Mouse (Mus musculus) cortical plate, adult 2 months (tissue): ENCODE results near the gene Gm49673. TPM values are rescaled to one million over a fixed set of nuclear protein-coding genes. Genes with fewer than 3 reads are reported as not detected.
"Not testable (repeated sequence)": the region's sequence is repeated elsewhere in the genome, so short reads cannot be mapped to it uniquely, and the experiment has no call there.

Experiments
- H3K27ac ChIP-seq: fragments of 200-500 bp; 2 replicates; pipeline ENCODE4 v1.5.1; 2012; ENCODE audit warnings: low read length, control low read depth, inconsistent platforms; ENCODE audit not compliant: insufficient read depth
- H3K4me1 ChIP-seq: fragments of 200-500 bp; 2 replicates; pipeline ENCODE4 v1.6.1; 2011; ENCODE audit warnings: low read length; ENCODE audit not compliant: control insufficient read depth, insufficient read depth
- H3K4me3 ChIP-seq: fragments of 200-500 bp; 2 replicates; pipeline ENCODE4 v1.5.1; 2011; ENCODE audit warnings: mild to moderate bottlenecking, low read length, control low read depth; ENCODE audit not compliant: insufficient read depth
- CTCF ChIP-seq: fragments of 200-500 bp; IDR thresholded peaks from 2 replicates; pipeline ENCODE4 v1.5.1; 2011; ENCODE audit warnings: mild to moderate bottlenecking, control low read depth, low read length; ENCODE audit not compliant: insufficient read depth; ENCODE audit errors: extremely low read depth
- polyA plus RNA-seq: library from polyadenylated mRNA; depleted of rRNA; stranded (reverse); fragments of >200 nt; gene quantifications from 2 replicates; pipeline ENCODE4 v1.2.3, GENCODE M21; 2012

Gene Gm49673
- polyA plus RNA-seq, 1 experiment, result 0.71 TPM

GRCm38 (mm10) chr17:8160969-8161368, 13.4 kb upstream of the Gm49673 start:
- TF ChIP-seq CTCF, result peak; percentile 46
- not testable (repeated sequence) for H3K4me3 ChIP-seq, H3K4me1 ChIP-seq, H3K27ac ChIP-seq

GRCm38 (mm10) chr17:8158627-8159026, 11.0 kb upstream of the Gm49673 start:
- not testable (repeated sequence) for H3K4me1 ChIP-seq, H3K27ac ChIP-seq, H3K4me3 ChIP-seq

GRCm38 (mm10) chr17:8155982-8156381, 8.4 kb upstream of the Gm49673 start:
- not testable (repeated sequence) for H3K27ac ChIP-seq, H3K4me3 ChIP-seq, H3K4me1 ChIP-seq

GRCm38 (mm10) chr17:8155010-8155409, 7.4 kb upstream of the Gm49673 start:
- not testable (repeated sequence) for H3K4me1 ChIP-seq, H3K4me3 ChIP-seq, H3K27ac ChIP-seq

- not testable (repeated sequence) for H3K27ac ChIP-seq, H3K4me1 ChIP-seq
- peak overlapping the region; percentile 54 for H3K4me3 ChIP-seq
Measured at GRCm38 (mm10) chr17:8146931-8147330, 657 bp downstream of the Gm49673 start.

- not testable (repeated sequence) for H3K4me1 ChIP-seq, H3K27ac ChIP-seq, H3K4me3 ChIP-seq
Measured at GRCm38 (mm10) chr17:8143802-8144673, 3.5 kb downstream of the Gm49673 start.

GRCm38 (mm10) chr17:8140210-8140609, 7.4 kb downstream of the Gm49673 start:
- H3K27ac ChIP-seq, H3K4me1 ChIP-seq, H3K4me3 ChIP-seq: not testable (repeated sequence)

- not testable (repeated sequence) for H3K4me1 ChIP-seq, H3K4me3 ChIP-seq
Measured at GRCm38 (mm10) chr17:8138116-8138515, 9.5 kb downstream of the Gm49673 start.

GRCm38 (mm10) chr17:8130849-8131248, 16.7 kb downstream of the Gm49673 start:
- not testable (repeated sequence) for H3K4me1 ChIP-seq

More at GRCm38 (mm10) chr17:8138116-8138515, 9.5 kb downstream of the Gm49673 start:
- H3K27ac ChIP-seq, result not testable (repeated sequence)

GRCm38 (mm10) chr17:8129578-8129977, 18.0 kb downstream of the Gm49673 start:
- H3K27ac ChIP-seq, H3K4me1 ChIP-seq, H3K4me3 ChIP-seq: not testable (repeated sequence)

More at GRCm38 (mm10) chr17:8130849-8131248, 16.7 kb downstream of the Gm49673 start:
- not testable (repeated sequence) for H3K27ac ChIP-seq, H3K4me3 ChIP-seq

GRCm38 (mm10) chr17:8128326-8128993, 19.1 kb downstream of the Gm49673 start:
- H3K4me3 ChIP-seq, H3K4me1 ChIP-seq: not testable (repeated sequence)

GRCm38 (mm10) chr17:8124586-8124985, 23.0 kb downstream of the Gm49673 start:
- H3K27ac ChIP-seq, H3K4me1 ChIP-seq, H3K4me3 ChIP-seq: not testable (repeated sequence)

More at GRCm38 (mm10) chr17:8128326-8128993, 19.1 kb downstream of the Gm49673 start:
- H3K27ac ChIP-seq, result not testable (repeated sequence)

- not testable (repeated sequence) for H3K27ac ChIP-seq, H3K4me3 ChIP-seq, H3K4me1 ChIP-seq
Measured at GRCm38 (mm10) chr17:8122974-8123373, 24.6 kb downstream of the Gm49673 start.

- H3K4me1 ChIP-seq, H3K4me3 ChIP-seq, H3K27ac ChIP-seq: not testable (repeated sequence)
Measured at GRCm38 (mm10) chr17:8116928-8117327, 30.7 kb downstream of the Gm49673 start.

GRCm38 (mm10) chr17:8116378-8116777, 31.2 kb downstream of the Gm49673 start:
- not testable (repeated sequence) for H3K4me1 ChIP-seq, H3K27ac ChIP-seq, H3K4me3 ChIP-seq

- not testable (repeated sequence) for H3K4me1 ChIP-seq, H3K27ac ChIP-seq, H3K4me3 ChIP-seq
Measured at GRCm38 (mm10) chr17:8112199-8112598, 35.4 kb downstream of the Gm49673 start.
